Mouse (Mus musculus) liver, adult 2 months (tissue): ENCODE data around the gene Lamtor4.

Experiments
- CTCF ChIP-seq: fragments of 200-500 bp; IDR thresholded peaks from 2 replicates; pipeline ENCODE4 v1.5.1; 2011; ENCODE audit warnings: low read depth, low read length, control low read depth
- POLR2A ChIP-seq: fragments of 200-500 bp; IDR thresholded peaks from 2 replicates; pipeline ENCODE4 v1.6.1; 2011; ENCODE audit warnings: low read length, control low read depth; ENCODE audit not compliant: insufficient read depth; ENCODE audit errors: extremely low read depth

DNA sequence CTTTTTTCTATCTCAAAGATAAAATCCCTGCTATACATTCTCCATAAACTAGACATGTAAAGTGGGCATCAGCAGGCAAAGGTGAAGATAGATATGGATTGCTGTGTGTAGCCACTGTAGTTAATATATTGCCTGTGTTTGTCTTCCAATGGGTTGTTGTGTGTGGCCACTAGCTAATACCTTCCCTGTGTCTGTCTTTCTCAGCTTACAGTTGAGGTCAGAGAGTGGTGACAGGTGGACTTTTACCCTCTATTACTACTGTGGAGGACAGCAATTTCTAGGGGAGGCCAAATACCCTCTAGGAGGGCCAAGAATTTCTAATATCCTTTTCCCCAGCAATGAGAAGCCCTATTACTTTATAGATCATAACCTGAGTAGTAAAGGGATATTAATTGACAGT lies 21.1 kb upstream of the Lamtor4 start:
- no peak for TF ChIP-seq CTCF
- no peak for TF ChIP-seq POLR2A
